Mouse (Mus musculus) embryonic fibroblast, embryonic 13.5 days (primary cell): ENCODE data around the gene H2-M10.6.

Source experiments
- CTCF ChIP-seq: IDR thresholded peaks from 2 replicates; pipeline ENCODE4 v1.5.1; 2011; ENCODE audit warnings: mild to moderate bottlenecking, control low read depth, low read length, moderate library complexity, borderline replicate concordance; ENCODE audit not compliant: insufficient read depth
- POLR2A ChIP-seq: IDR thresholded peaks from 2 replicates; pipeline ENCODE4 v1.6.1; 2011; ENCODE audit warnings: low read depth, mild to moderate bottlenecking, control low read depth, low read length, moderate library complexity

DNA sequence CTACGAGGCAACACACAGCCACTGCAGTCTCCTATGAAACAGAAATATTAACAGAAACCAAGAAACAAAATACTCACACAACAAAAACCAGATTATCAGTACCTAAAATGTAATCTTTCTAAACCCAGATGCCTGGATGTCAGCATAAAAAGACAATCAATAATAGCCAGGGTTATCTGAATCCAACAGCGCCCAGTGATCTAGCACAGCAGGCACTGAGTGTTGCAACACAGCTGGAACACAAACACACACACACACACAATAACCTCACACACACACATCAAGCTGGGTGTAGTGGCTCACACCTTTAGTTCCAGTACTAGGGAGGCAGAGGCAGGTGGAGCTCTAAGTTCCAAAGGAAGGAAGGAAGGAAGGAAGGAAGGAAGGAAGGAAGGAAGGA is 16.5 kb downstream of the H2-M10.6 start:
- TF ChIP-seq POLR2A (no peak), CTCF (no peak)
